In genomic region chr4:141008028-141008427, GRCm38 (mm10) we compare ENCODE assay signal across 10 mouse cellular contexts. TPM values are rescaled to one million over a fixed set of nuclear protein-coding genes. Genes with fewer than 3 reads are reported as not detected.
A peak's percentile ranks its signal among the peaks of the same experiment; 100 is the strongest.
DNase-seq lines count a peak whose midpoint lies in the region; ATAC-seq and TF ChIP-seq lines count a peak whose summit lies in the region.
"Had no signal": no experiment of that assay in that cellular context is flagged by ENCODE, and none has a peak within 500 bp of the region (broad histone marks: within the 10 kb centered on the region; RNA-seq: fewer than 3 reads in every experiment).

No protein-coding gene starts in this region.

- no peaks in the 10 kb centered on the region for H3K27me3 ChIP-seq in kidney, embryonic 14.5 days (ENCODE audit: control insufficient read depth, insufficient read depth, low read length)
- H3K27me3 ChIP-seq in heart, postnatal 0 days (ENCODE audit: control insufficient read depth, insufficient read depth, low read length) = no peaks in the 10 kb centered on the region
- no peaks in the 10 kb centered on the region for H3K27me3 ChIP-seq in lung, postnatal 0 days (replicated peaks; ENCODE audit: insufficient read depth, low read length)
- H3K27me3 ChIP-seq in midbrain, embryonic 14.5 days (ENCODE audit: control insufficient read depth, insufficient read depth, low read length) = no peaks in the 10 kb centered on the region
- H3K27me3 ChIP-seq: embryonic facial prominence, embryonic 12.5 days had no signal

- H3K4me1 ChIP-seq in kidney, embryonic 14.5 days (ENCODE audit: control insufficient read depth, insufficient read depth, low read length) = peaks cover 14% of the 10 kb centered on the region
- H3K4me1 ChIP-seq in heart, postnatal 0 days (ENCODE audit: control insufficient read depth, insufficient read depth) = peaks cover 8% of the 10 kb centered on the region; the same call in 1 of the 2 replicates
- H3K4me1 ChIP-seq in lung, postnatal 0 days (ENCODE audit: insufficient read depth, low read depth, low read length) = 0 out of 2 replicates have a peak, but pooled peaks cover 3% of the 10 kb centered on the region
- H3K4me1 ChIP-seq in midbrain, embryonic 14.5 days (ENCODE audit: control insufficient read depth, insufficient read depth, low read length) = peaks cover 19% of the 10 kb centered on the region

- no peak overlapping the region for H3K4me2 ChIP-seq in kidney, embryonic 14.5 days (replicated peaks; ENCODE audit: low read depth, low read length)
- H3K4me2 ChIP-seq in heart, postnatal 0 days (ENCODE audit: low read depth, low read length) = no peak overlapping the region
- no peak overlapping the region for H3K4me2 ChIP-seq in lung, postnatal 0 days (replicated peaks; ENCODE audit: low read depth, low read length)
- no peak overlapping the region for H3K4me2 ChIP-seq in midbrain, embryonic 14.5 days (ENCODE audit: low read length)
- H3K4me2 ChIP-seq: embryonic facial prominence, embryonic 12.5 days had no signal

- no peaks in the 10 kb centered on the region for H3K9me3 ChIP-seq in kidney, embryonic 14.5 days (ENCODE audit: control insufficient read depth, low read length)
- no peaks in the 10 kb centered on the region for H3K9me3 ChIP-seq in heart, postnatal 0 days (replicated peaks; ENCODE audit: control insufficient read depth, low read length)
- H3K9me3 ChIP-seq in lung, postnatal 0 days (ENCODE audit: low read length) = no peaks in the 10 kb centered on the region
- no peaks in the 10 kb centered on the region for H3K9me3 ChIP-seq in midbrain, embryonic 14.5 days (ENCODE audit: control insufficient read depth, low read length)
- H3K9me3 ChIP-seq: embryonic facial prominence, embryonic 12.5 days had no signal

- TF ChIP-seq CTCF in heart, postnatal 0 days (IDR thresholded peaks at IDR 0.05; ENCODE audit: low read depth) = no peak
- peak; percentile 30; the same call in 1 of the 2 replicates for TF ChIP-seq CTCF in lung, postnatal 0 days (IDR thresholded peaks at IDR 0.05)

- DNase-seq in kidney, adult 11 months = peak; percentile 61
- peak; percentile 47 for DNase-seq in adrenal gland, adult 8-10 months
- peak; percentile 55 for DNase-seq in heart, postnatal 0 days (ENCODE audit: low spot score)
- peak; percentile 79 for DNase-seq in lung, postnatal 0 days (ENCODE audit: low spot score)
- DNase-seq in neural tube, embryonic 10.5 days (ENCODE audit: extremely low spot score, low spot score) = no peak
- no peak for DNase-seq in right cerebral cortex, adult 18-20 months
- no peak for DNase-seq in midbrain, embryonic 14.5 days

- peaks cover 41% of the 10 kb centered on the region for H3K36me3 ChIP-seq in kidney, embryonic 14.5 days (ENCODE audit: control insufficient read depth, insufficient read depth, low read length)
- H3K36me3 ChIP-seq in heart, postnatal 0 days (replicated peaks; ENCODE audit: control insufficient read depth, insufficient read depth, low read length) = peaks cover 31% of the 10 kb centered on the region
- H3K36me3 ChIP-seq in lung, postnatal 0 days (ENCODE audit: insufficient read depth, low read length) = peaks cover 19% of the 10 kb centered on the region; the same call in 1 of the 2 replicates
- H3K36me3 ChIP-seq in midbrain, embryonic 14.5 days (ENCODE audit: control insufficient read depth, insufficient read depth, low read length) = peaks cover 55% of the 10 kb centered on the region

- no peak overlapping the region for H3K4me3 ChIP-seq in kidney, embryonic 14.5 days (ENCODE audit: low read length)
- H3K4me3 ChIP-seq in heart, postnatal 0 days (ENCODE audit: low read depth, low read length) = no peak overlapping the region
- H3K4me3 ChIP-seq in lung, postnatal 0 days (ENCODE audit: low read depth, low read length) = no peak overlapping the region
- no peak overlapping the region for H3K4me3 ChIP-seq in midbrain, embryonic 14.5 days (replicated peaks; ENCODE audit: low read depth, low read length)
- H3K4me3 ChIP-seq: embryonic facial prominence, embryonic 12.5 days had no signal

- H3K9ac ChIP-seq in kidney, embryonic 14.5 days (ENCODE audit: low read depth, low read length) = no peak overlapping the region
- H3K9ac ChIP-seq in heart, postnatal 0 days (replicated peaks; ENCODE audit: low read depth, low read length) = no peak overlapping the region
- no peak overlapping the region for H3K9ac ChIP-seq in lung, postnatal 0 days (replicated peaks; ENCODE audit: low read depth)
- H3K9ac ChIP-seq in midbrain, embryonic 14.5 days (replicated peaks; ENCODE audit: low read length) = no peak overlapping the region
- H3K9ac ChIP-seq: embryonic facial prominence, embryonic 12.5 days had no signal

- 98% methylated on average over 8 of the region's 8 CpGs for WGBS in kidney, embryonic 14.5 days
- 34% methylated on average over 8 of the region's 8 CpGs for WGBS in heart, postnatal 0 days
- 52% methylated on average over 8 of the region's 8 CpGs for WGBS in lung, postnatal 0 days
- 91% methylated on average over 8 of the region's 8 CpGs for WGBS in midbrain, embryonic 14.5 days

- no peak for TF ChIP-seq EP300 in heart, postnatal 0 days (IDR thresholded peaks at IDR 0.05; ENCODE audit: low read depth)
- peak; percentile 93 for TF ChIP-seq EP300 in lung, postnatal 0 days (IDR thresholded peaks at IDR 0.05)

- no peak overlapping the region for H3K27ac ChIP-seq in kidney, embryonic 14.5 days (ENCODE audit: low read depth, low read length)
- no peak overlapping the region for H3K27ac ChIP-seq in heart, postnatal 0 days (ENCODE audit: low read depth)
- 0 out of 2 replicates have a peak overlapping the region, but pooled peaks have one; percentile 57 for H3K27ac ChIP-seq in lung, postnatal 0 days (ENCODE audit: low read length)
- H3K27ac ChIP-seq in midbrain, embryonic 14.5 days (replicated peaks; ENCODE audit: low read depth, low read length) = no peak overlapping the region
- H3K27ac ChIP-seq: embryonic facial prominence, embryonic 12.5 days had no signal

- no peak for ATAC-seq in kidney, embryonic 14.5 days (ENCODE audit: low FRiP score, low TSS enrichment)
- ATAC-seq in heart, postnatal 0 days (ENCODE audit: insufficient read depth, low read depth) = peak; percentile 59
- peak; percentile 88 for ATAC-seq in lung, postnatal 0 days
- ATAC-seq in midbrain, embryonic 14.5 days (ENCODE audit: low FRiP score, low TSS enrichment) = no peak
- ATAC-seq: intestine, postnatal 0 days had no signal

RNA-seq across cellular contexts. Expression of gene Mfap2, which starts 2.2 kb away (rescaled TPM):
- polyA plus RNA-seq in kidney, embryonic 14.5 days (2014; fragmentation: Nextera tagmentation; extraction: Ambion mirVana) = 412 and 476 TPM in 2 replicates
- 10 to 100 TPM in 2 of 4 experiments, 1 to 10 TPM in 2; 9.1 to 12.3 (median 10.3) TPM for total RNA-seq in adrenal gland, adult 8-10 months (2022)
- 45.0 and 47.8 TPM in 2 replicates for total RNA-seq in heart, postnatal 0 days (2014; rRNA removed; ENCODE audit: low replicate concordance)
- 114 and 129 TPM in 2 replicates for polyA plus RNA-seq in heart, postnatal 0 days (2015; fragmentation: Nextera tagmentation; extraction: Ambion mirVana)
- polyA plus RNA-seq in lung, postnatal 0 days (2015; fragmentation: Nextera tagmentation; extraction: Ambion mirVana) = 398 and 422 TPM in 2 replicates
- polyA plus RNA-seq in midbrain, embryonic 14.5 days (2014; fragmentation: Nextera tagmentation; extraction: Ambion mirVana) = 142 and 169 TPM in 2 replicates

RNA-seq across cellular contexts. Expression of gene Atp13a2, which starts 21.4 kb away (rescaled TPM):
- polyA plus RNA-seq in kidney, embryonic 14.5 days (2014; fragmentation: Nextera tagmentation; extraction: Ambion mirVana) = 26.5 and 39.5 TPM in 2 replicates
- 10 to 100 TPM; 40.4 to 56.6 (median 46.2) TPM for total RNA-seq in adrenal gland, adult 8-10 months (2022)
- total RNA-seq in heart, postnatal 0 days (2014; rRNA removed; ENCODE audit: low replicate concordance) = 45.8 and 47.7 TPM in 2 replicates
- 18.8 and 19.3 TPM in 2 replicates for polyA plus RNA-seq in heart, postnatal 0 days (2015; fragmentation: Nextera tagmentation; extraction: Ambion mirVana)
- 34.2 and 34.4 TPM in 2 replicates for polyA plus RNA-seq in lung, postnatal 0 days (2015; fragmentation: Nextera tagmentation; extraction: Ambion mirVana)
- polyA plus RNA-seq in midbrain, embryonic 14.5 days (2014; fragmentation: Nextera tagmentation; extraction: Ambion mirVana) = 162 and 173 TPM in 2 replicates

RNA-seq across cellular contexts. Expression of gene Sdhb, which starts 47.0 kb away (rescaled TPM):
- polyA plus RNA-seq in kidney, embryonic 14.5 days (2014; fragmentation: Nextera tagmentation; extraction: Ambion mirVana) = 442 and 499 TPM in 2 replicates
- 100 to 1,000 TPM; 248 to 401 (median 344) TPM for total RNA-seq in adrenal gland, adult 8-10 months (2022)
- 893 and 947 TPM in 2 replicates for total RNA-seq in heart, postnatal 0 days (2014; rRNA removed; ENCODE audit: low replicate concordance)
- polyA plus RNA-seq in heart, postnatal 0 days (2015; fragmentation: Nextera tagmentation; extraction: Ambion mirVana) = 1,828 and 1,869 TPM in 2 replicates
- polyA plus RNA-seq in lung, postnatal 0 days (2015; fragmentation: Nextera tagmentation; extraction: Ambion mirVana) = 251 and 275 TPM in 2 replicates
- 456 and 524 TPM in 2 replicates for polyA plus RNA-seq in midbrain, embryonic 14.5 days (2014; fragmentation: Nextera tagmentation; extraction: Ambion mirVana)

RNA-seq across cellular contexts. Expression of gene Crocc, which starts 52.3 kb away (rescaled TPM):
- 10.3 and 13.2 TPM in 2 replicates for polyA plus RNA-seq in kidney, embryonic 14.5 days (2014; fragmentation: Nextera tagmentation; extraction: Ambion mirVana)
- 10 to 100 TPM in 3 of 4 experiments, 1 to 10 TPM in 1; 8.4 to 22.2 (median 13.2) TPM for total RNA-seq in adrenal gland, adult 8-10 months (2022)
- total RNA-seq in heart, postnatal 0 days (2014; rRNA removed; ENCODE audit: low replicate concordance) = 4.6 and 4.9 TPM in 2 replicates
- 1.8 and 2.1 TPM in 2 replicates for polyA plus RNA-seq in heart, postnatal 0 days (2015; fragmentation: Nextera tagmentation; extraction: Ambion mirVana)
- polyA plus RNA-seq in lung, postnatal 0 days (2015; fragmentation: Nextera tagmentation; extraction: Ambion mirVana) = 2.3 and 2.9 TPM in 2 replicates
- polyA plus RNA-seq in midbrain, embryonic 14.5 days (2014; fragmentation: Nextera tagmentation; extraction: Ambion mirVana) = 7.2 and 7.4 TPM in 2 replicates

Comparison
In these comparisons a context has a peak if more than half of its experiments do, and no peak if none do; other contexts are left out.
1. DNase-seq: peak in kidney, adult 11 months (single experiment), adrenal gland, adult 8-10 months (single experiment), heart, postnatal 0 days (single experiment) and lung, postnatal 0 days (single experiment); none in neural tube, embryonic 10.5 days (single experiment), right cerebral cortex, adult 18-20 months (single experiment) and midbrain, embryonic 14.5 days (single experiment).
2. ATAC-seq: peak in heart, postnatal 0 days (single experiment) and lung, postnatal 0 days (single experiment); none in kidney, embryonic 14.5 days (single experiment) and midbrain, embryonic 14.5 days (single experiment).